Mouse (Mus musculus): ENCODE data around the gene Rnf26. TPM values are rescaled to one million over a fixed set of nuclear protein-coding genes. Genes with fewer than 3 reads are reported as not detected.

Rnf26 gene
- total RNA-seq, 4 experiments from 2014 or later, result 1.7 to 2.9 (median 2.6) TPM

GRCm38 (mm10) chr9:44093612-44094503 is 19.5 kb downstream of the Rnf26 start:
- DNase-seq (ENCODE audit: low spot score in 2 of 2), result peak in 1 of 2 experiments; percentile 78

DNA sequence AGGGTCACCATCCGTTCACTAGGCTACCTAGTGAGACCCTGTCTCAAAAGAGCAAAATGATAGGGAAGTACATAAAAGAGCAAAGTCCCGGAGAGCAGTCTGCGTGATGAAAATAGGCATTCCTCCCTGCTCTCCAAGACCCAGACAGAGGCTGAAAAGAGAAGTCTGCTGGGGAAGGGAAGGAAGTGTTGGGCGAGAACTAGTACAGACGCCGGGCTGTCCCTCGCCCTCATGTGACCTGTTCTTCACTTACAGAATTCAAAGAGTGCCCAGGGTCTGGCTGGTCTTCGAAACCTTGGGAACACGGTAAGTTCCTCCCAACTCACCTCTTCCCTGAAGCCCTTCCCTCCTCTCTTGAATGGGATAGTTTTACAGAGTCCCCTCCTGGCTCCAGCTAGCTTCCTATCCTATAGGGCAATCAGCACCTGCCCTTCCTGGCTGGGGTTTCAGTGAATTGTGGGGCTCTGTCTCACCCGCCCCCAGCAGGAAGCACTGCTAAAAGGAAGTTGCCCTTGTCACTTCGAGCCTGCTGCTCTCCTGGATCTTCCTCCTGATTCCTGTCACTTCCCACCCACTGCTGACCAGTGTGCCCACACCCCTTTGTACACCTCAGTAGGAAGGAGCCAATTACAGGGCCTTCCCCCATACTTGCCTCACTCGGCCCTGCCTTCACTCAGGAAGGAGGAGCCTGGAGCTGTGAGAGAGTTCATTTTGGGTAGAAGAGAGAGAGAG is 24.3 kb downstream of the Rnf26 start:
- DNase-seq (ENCODE audit: low spot score in 2 of 2), result no peak

GRCm38 (mm10) chr9:44087761-44088455 is 25.4 kb downstream of the Rnf26 start:
- DNase-seq (ENCODE audit: low spot score in 2 of 2), result peak in 1 of 2 experiments; percentile 76

DNA sequence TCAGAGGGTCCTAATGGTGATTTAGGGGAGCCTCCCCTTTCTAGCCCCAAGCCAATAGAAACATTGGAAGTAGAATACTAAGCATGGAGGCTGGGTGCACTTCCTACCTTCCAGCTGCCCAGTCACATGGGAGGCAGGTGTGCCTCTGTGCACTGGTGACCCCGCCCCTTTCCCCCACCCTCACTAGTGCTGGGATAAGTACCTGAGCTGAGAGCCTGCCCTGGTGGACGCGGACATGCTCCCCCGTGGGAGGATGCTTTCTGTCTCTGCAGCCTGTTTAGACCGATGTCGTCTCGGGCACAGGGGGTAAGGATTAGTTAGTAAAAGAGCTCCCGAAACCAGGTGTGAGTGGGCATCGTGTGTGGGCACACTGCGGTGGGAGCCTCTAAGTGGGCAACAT is 26.4 kb downstream of the Rnf26 start:
- no peak for DNase-seq (ENCODE audit: low spot score in 2 of 2)

- DNase-seq (ENCODE audit: low spot score in 2 of 2), result peak in 1 of 2 experiments; percentile 88
Measured at GRCm38 (mm10) chr9:44085741-44086665, 27.3 kb downstream of the Rnf26 start.

DNA sequence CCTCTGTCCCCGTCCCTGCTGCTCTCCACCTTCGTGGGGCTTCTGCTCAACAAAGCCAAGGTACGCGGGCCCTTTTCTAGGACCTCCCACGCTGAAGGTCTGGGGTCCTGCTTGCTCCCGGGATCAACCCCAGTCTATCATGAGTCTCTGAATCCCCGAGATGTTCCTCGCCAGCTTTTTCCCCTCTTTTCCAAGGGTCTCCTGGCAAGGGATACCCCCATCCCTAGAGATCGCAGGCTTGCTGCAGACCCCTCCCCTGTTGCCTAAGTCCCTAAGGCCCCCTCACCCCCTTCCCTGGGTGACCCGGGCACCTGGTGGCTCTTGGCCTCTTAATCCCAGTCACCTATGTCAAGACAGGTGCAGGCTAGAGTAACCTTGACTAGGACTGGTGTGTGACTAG is 28.0 kb downstream of the Rnf26 start:
- DNase-seq (ENCODE audit: low spot score in 2 of 2), result peak in 1 of 2 experiments; percentile 17

- DNase-seq (ENCODE audit: low spot score in 2 of 2), result peak; percentile 96
Measured at GRCm38 (mm10) chr9:44084659-44085229, 28.6 kb downstream of the Rnf26 start.

DNA sequence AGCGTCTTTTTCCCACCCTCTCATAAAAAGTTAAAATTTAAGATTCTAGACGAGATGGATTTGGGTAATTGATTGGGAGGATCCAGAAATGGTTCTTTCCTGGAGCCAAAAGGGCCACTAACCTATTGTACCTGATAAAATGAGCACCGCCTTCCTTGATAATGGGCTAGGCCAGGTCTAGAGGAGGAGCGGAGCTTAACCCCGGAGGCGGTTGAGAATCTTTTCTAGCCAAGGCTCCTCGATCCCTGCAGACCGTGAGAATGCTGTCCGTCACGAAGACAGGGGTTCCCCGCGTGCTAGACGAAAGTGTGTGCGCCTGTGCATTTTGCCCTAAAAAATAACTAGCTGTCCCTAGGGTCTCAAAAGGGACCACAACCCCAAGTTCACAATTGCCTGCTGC is 29.1 kb downstream of the Rnf26 start:
- DNase-seq (ENCODE audit: low spot score in 2 of 2), result no peak

GRCm38 (mm10) chr9:44083392-44084121 is 29.8 kb downstream of the Rnf26 start:
- DNase-seq (ENCODE audit: low spot score in 2 of 2), result peak in 1 of 2 experiments; percentile 60

- no peak for DNase-seq (ENCODE audit: low spot score in 2 of 2)
Measured at GRCm38 (mm10) chr9:44082266-44082665, 31.1 kb downstream of the Rnf26 start.

DNA sequence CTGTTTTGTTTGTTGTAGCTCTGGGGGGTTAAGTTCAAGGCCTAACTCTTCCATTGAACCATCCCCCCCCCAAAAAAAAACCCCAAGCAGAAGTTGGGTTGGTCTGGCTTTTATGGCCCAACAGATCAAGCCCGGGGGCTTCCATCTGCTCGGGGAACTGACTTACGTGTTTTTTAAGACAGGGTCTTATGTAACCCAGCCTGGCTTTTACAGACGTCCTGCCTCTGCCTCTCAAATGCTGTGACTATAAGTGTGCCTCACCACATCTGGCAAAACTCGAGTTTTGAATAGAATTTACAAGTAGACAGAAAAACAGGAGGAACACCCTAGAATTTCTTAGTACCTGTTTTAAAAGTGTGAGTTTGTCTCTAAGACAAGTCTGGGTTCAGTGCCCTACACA is 31.7 kb downstream of the Rnf26 start:
- DNase-seq (ENCODE audit: low spot score in 2 of 2), result no peak

DNA sequence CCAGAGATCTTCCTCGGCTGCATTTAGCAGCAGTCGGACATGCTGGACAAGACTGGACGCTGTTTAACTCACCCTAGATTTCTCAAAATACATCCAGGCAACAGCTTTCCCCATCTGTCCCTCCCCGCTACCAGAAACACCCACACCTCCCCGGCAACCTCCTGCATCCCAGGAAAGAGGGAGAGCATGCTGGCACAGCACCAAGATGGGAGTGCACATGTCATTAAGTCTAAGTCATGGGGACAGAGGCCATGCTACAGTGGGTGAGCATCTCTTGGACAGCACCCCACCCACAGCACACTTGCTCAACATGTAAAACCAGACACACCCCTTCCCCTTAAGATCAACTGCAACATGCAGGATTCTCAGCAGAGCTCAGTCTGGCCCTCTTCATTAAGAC is 32.4 kb downstream of the Rnf26 start:
- peak in 1 of 2 experiments; percentile 47 for DNase-seq (ENCODE audit: low spot score in 2 of 2)

DNA sequence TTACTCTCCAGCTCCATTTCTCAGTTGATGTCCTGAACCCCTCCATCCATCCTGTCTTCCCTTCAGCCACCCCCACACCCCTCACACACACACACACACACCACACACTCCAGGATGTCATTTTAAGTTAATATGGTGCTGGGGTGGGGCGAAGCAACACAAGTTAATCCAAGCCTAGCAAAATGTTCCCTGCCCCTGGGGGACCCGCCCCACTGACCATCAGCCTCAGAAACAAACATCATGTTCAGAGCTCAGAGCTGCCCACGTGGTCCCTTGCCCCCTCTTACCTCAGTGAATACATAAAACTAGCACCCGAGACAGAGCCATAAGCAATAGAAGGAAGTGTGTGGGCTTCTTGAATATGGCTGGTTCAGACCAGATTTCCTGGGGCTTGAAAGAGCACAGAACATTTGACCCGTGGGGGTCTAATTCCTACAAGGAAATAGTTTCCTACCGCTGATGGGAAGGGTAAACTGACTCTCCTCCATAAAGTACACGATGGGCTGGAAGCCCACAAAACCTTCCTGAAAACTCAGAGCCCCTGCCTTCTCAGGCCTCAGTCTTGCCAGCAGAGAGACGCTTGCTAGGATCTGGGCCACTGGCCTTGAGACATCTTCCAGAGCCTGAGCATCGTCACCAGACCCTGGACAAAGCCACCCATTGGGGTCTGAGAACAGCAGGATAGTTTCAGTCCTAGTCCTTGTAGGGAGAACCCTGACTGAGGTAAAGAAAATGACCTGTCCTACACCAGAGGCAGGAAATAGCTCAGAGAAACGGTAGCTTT is 33.1 kb downstream of the Rnf26 start:
- peak; percentile 3 to 9 for DNase-seq (ENCODE audit: low spot score in 2 of 2)

GRCm38 (mm10) chr9:44078955-44079756 is 34.2 kb downstream of the Rnf26 start:
- DNase-seq (ENCODE audit: low spot score in 2 of 2), result peak; percentile 86 to 91

- DNase-seq (ENCODE audit: low spot score in 2 of 2), result peak; percentile 21 to 26
Measured at GRCm38 (mm10) chr9:44078136-44078797, 35.0 kb downstream of the Rnf26 start.

- DNase-seq (ENCODE audit: low spot score in 2 of 2), result peak in 1 of 2 experiments; percentile 3
Measured at GRCm38 (mm10) chr9:44077266-44077910, 35.9 kb downstream of the Rnf26 start.

- peak; percentile 83 to 88 for DNase-seq (ENCODE audit: low spot score in 2 of 2)
Measured at GRCm38 (mm10) chr9:44076764-44077120, 36.6 kb downstream of the Rnf26 start.

Data from gastrocnemius, adult 8-10 months (tissue).